Mouse (Mus musculus) myocyte (in vitro differentiated cells): Measurements from ENCODE around the gene Lrpprc. TPM values are rescaled to one million over a fixed set of nuclear protein-coding genes. Genes with fewer than 3 reads are reported as not detected.

ENCODE experiments used
- H3K27me3 ChIP-seq: one replicate; pipeline ENCODE4 v1.6.1; 2011; ENCODE audit not compliant: control insufficient read depth, insufficient read depth, insufficient read length
- H3K36me3 ChIP-seq: one replicate; pipeline ENCODE4 v1.6.1; 2011; ENCODE audit not compliant: control insufficient read depth, insufficient read depth
- H3K4me2 ChIP-seq: one replicate; pipeline ENCODE4 v1.6.1; 2011; ENCODE audit warnings: low read depth, control low read depth
- H3K4me3 ChIP-seq: one replicate; pipeline ENCODE4 v1.5.1; 2011; ENCODE audit warnings: mild to moderate bottlenecking, control low read depth, moderate library complexity
- H3K79me2 ChIP-seq: one replicate; pipeline ENCODE4 v1.6.1; 2011; ENCODE audit not compliant: control insufficient read depth, insufficient read depth
- H3ac ChIP-seq: one replicate; pipeline ENCODE4 v1.6.1; 2011; ENCODE audit not compliant: control insufficient read depth, insufficient read length
- CEBPB ChIP-seq: IDR thresholded peaks from 2 replicates; pipeline ENCODE4 v1.6.1; 2011; ENCODE audit warnings: mild to moderate bottlenecking, moderate library complexity; ENCODE audit not compliant: poor library complexity, insufficient read depth, severe bottlenecking
- E2F4 ChIP-seq: IDR thresholded peaks from one replicate; pipeline ENCODE4 v1.6.1; 2011; ENCODE audit warnings: mild to moderate bottlenecking, control low read depth, moderate library complexity; ENCODE audit not compliant: insufficient read depth
- MAX ChIP-seq: IDR thresholded peaks from one replicate; pipeline ENCODE4 v1.6.1; 2011; ENCODE audit warnings: low read depth, mild to moderate bottlenecking, control low read depth
- MYOD1 ChIP-seq, 3 experiments: IDR thresholded peaks; one replicate each; pipeline ENCODE4 v1.6.1; 2011; ENCODE audit warnings: control low read depth in 2 of 3, low read depth in 2 of 3, mild to moderate bottlenecking in 2 of 3, moderate library complexity in 1 of 3; ENCODE audit not compliant: insufficient read length in 2 of 3, control insufficient read depth in 1 of 3
- MYOG ChIP-seq, 3 experiments: IDR thresholded peaks; one replicate each; pipeline ENCODE4 v1.6.1; 2011; ENCODE audit warnings: control low read depth in 2 of 3, low read depth in 2 of 3, mild to moderate bottlenecking in 2 of 3; ENCODE audit not compliant: insufficient read length in 2 of 3, control insufficient read depth in 1 of 3, insufficient read depth in 1 of 3
- POLR2A ChIP-seq: IDR thresholded peaks from one replicate; pipeline ENCODE4 v1.6.1; 2011; ENCODE audit warnings: low read depth, mild to moderate bottlenecking, control low read depth, moderate library complexity; ENCODE audit not compliant: insufficient read length
- POLR2AphosphoS2 ChIP-seq: IDR thresholded peaks from one replicate; pipeline ENCODE4 v1.6.1; 2011; ENCODE audit warnings: low read depth, control low read depth; ENCODE audit not compliant: insufficient read length
- REST ChIP-seq: IDR thresholded peaks from one replicate; pipeline ENCODE4 v1.6.1; 2011; ENCODE audit warnings: mild to moderate bottlenecking, control low read depth, moderate library complexity; ENCODE audit not compliant: insufficient read depth, insufficient read length
- SRF ChIP-seq: IDR thresholded peaks from one replicate; pipeline ENCODE4 v1.6.1; 2011; ENCODE audit warnings: low read depth; ENCODE audit not compliant: control insufficient read depth, insufficient read length
- TCF12 ChIP-seq: IDR thresholded peaks from one replicate; pipeline ENCODE4 v1.6.1; 2011; ENCODE audit warnings: mild to moderate bottlenecking, control low read depth; ENCODE audit not compliant: poor library complexity, insufficient read depth, severe bottlenecking
- TCF3 ChIP-seq: IDR thresholded peaks from one replicate; pipeline ENCODE4 v1.6.1; 2011; ENCODE audit warnings: low read depth, control low read depth; ENCODE audit not compliant: insufficient read length
- USF1 ChIP-seq: IDR thresholded peaks from one replicate; pipeline ENCODE4 v1.6.1; 2011; ENCODE audit warnings: low read depth, mild to moderate bottlenecking, control low read depth, moderate library complexity
- polyA plus RNA-seq: library from polyadenylated mRNA; unstranded; fragments of >200 nt; fragmentation: generic; extraction: Trizol; gene quantifications from one replicate; pipeline ENCODE4 v1.2.1, GENCODE M21; 2012; ENCODE audit warnings: missing spikeins

The Lrpprc gene
- polyA plus RNA-seq, 1 experiment, result 23.3 TPM

DNA sequence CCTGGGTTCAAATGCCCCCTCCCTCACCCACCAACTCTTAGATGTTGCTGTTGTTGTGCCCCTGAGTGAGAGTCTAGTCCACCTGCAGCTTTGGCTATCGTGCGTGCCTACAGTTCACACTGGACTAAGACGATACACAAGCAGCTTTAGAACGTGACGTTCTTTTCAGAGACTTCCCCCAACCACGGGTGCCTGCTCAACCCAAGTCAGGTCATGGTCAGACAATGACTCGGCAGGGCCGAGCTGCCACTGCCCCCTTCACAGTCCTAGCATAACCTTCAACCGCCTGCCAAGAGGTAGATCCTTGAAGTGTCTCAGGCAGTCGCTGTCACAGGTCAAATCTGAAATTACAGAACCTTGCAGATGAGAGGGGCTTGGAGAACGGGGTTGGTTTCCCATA is 101.8 kb downstream of the Lrpprc start:
- no peak overlapping the region for H3ac ChIP-seq
- no peaks in the 10 kb centered on the region for H3K27me3 ChIP-seq
- H3K4me3 ChIP-seq, result no peak overlapping the region
- no peaks in the 10 kb centered on the region for H3K36me3 ChIP-seq
- no peak for TF ChIP-seq POLR2A
- TF ChIP-seq TCF3, result no peak
- no peak for TF ChIP-seq SRF
- TF ChIP-seq MYOD1 (IDR thresholded peaks at IDR 0.05; ENCODE audit: control insufficient read depth in 1 of 3, insufficient read length in 2 of 3, low read depth in 2 of 3), result no peak
- no peak for TF ChIP-seq USF1
- TF ChIP-seq REST, result no peak
- no peak for TF ChIP-seq TCF12
- TF ChIP-seq CEBPB, result no peak
- no peak for TF ChIP-seq MYOG (IDR thresholded peaks at IDR 0.05; ENCODE audit: control insufficient read depth in 1 of 3, insufficient read depth in 1 of 3, insufficient read length in 2 of 3, low read depth in 2 of 3)
- TF ChIP-seq MAX, result no peak
- no peak for TF ChIP-seq E2F4
- no peak for TF ChIP-seq POLR2AphosphoS2
- no peaks in the 10 kb centered on the region for H3K79me2 ChIP-seq
- H3K4me2 ChIP-seq, result no peak overlapping the region

DNA sequence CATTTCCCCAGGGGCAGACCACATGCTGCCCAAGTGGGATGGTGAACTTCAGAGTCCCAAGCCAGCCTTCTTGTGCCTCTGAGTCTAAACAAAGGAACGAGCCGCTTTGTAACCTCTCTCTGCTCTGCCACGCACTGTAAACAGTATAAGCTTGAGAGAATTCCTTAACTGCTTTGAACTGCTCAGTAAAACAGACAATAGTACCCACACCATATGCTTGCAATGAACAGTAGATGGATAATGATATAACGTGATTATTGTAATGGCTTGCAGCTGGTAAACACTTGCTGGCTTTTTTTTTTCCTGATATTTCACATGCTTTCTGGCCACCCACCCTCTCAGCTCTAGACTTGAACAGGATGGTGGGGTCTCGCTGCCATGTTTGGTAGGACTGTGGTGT is 102.6 kb downstream of the Lrpprc start:
- H3K4me3 ChIP-seq, result no peak overlapping the region
- H3K4me2 ChIP-seq, result no peak overlapping the region
- no peaks in the 10 kb centered on the region for H3K27me3 ChIP-seq
- H3K36me3 ChIP-seq, result no peaks in the 10 kb centered on the region
- H3K79me2 ChIP-seq, result no peaks in the 10 kb centered on the region
- TF ChIP-seq E2F4 (no peak), TCF12 (no peak), MYOD1 (IDR thresholded peaks at IDR 0.05; ENCODE audit: control insufficient read depth in 1 of 3, insufficient read length in 2 of 3, low read depth in 2 of 3) (no peak), MYOG (IDR thresholded peaks at IDR 0.05; ENCODE audit: control insufficient read depth in 1 of 3, insufficient read depth in 1 of 3, insufficient read length in 2 of 3, low read depth in 2 of 3) (no peak), MAX (no peak), CEBPB (no peak), POLR2AphosphoS2 (no peak), REST (no peak), SRF (no peak), POLR2A (no peak), USF1 (no peak), TCF3 (no peak)
- no peak overlapping the region for H3ac ChIP-seq

DNA sequence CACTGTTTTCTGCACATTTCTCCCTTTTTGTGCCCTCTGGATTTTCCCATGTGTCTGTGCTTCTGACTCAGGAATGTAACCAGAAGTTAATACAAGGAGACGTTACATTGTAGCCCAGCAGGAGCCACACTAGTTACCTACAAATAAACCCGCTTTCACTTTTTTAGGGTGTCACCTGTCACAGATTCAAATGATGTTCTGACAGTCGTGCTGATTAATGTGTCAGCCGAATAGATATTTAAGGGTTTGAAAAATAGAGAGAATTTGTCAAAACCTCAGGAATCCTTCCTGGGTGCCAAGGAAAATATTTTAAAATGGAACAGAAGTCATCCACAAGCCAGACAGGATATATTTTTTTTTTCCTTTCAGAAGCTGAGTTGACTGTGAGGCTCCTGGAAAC is 105.3 kb downstream of the Lrpprc start:
- no peak for TF ChIP-seq USF1
- no peak for TF ChIP-seq CEBPB
- no peak for TF ChIP-seq MYOG (IDR thresholded peaks at IDR 0.05; ENCODE audit: control insufficient read depth in 1 of 3, insufficient read depth in 1 of 3, insufficient read length in 2 of 3, low read depth in 2 of 3)
- TF ChIP-seq POLR2AphosphoS2, result no peak
- TF ChIP-seq TCF3, result no peak

DNA sequence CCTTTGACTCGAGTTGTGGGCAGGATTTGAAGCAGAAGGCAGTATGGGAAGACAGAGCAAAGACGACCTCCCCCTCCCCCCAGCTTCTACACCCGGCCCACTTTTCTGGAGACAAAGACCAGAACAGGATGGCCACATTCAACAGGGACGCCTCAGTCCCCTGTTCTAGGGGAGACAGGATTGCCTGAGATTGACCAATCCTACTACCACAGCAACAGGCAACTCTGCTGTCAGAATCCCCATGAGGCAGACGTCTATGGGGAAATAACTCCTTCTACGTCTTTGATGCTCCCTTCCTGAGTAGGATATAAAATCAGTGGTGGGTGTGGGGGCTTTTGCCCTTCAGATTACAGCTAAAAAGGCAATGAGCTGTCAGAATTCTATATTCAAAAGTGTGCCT is 106.3 kb downstream of the Lrpprc start:
- no peak overlapping the region for H3K4me3 ChIP-seq
- TF ChIP-seq MAX (no peak), TCF12 (no peak), USF1 (no peak), REST (no peak), SRF (no peak)
- H3K4me2 ChIP-seq, result no peak overlapping the region
- H3K36me3 ChIP-seq, result no peaks in the 10 kb centered on the region
- H3K27me3 ChIP-seq, result no peaks in the 10 kb centered on the region
- no peak overlapping the region for H3ac ChIP-seq
- H3K79me2 ChIP-seq, result no peaks in the 10 kb centered on the region

More for the DNA sequence above, 105.3 kb downstream of the Lrpprc start:
- H3ac ChIP-seq, result no peak overlapping the region
- no peaks in the 10 kb centered on the region for H3K79me2 ChIP-seq
- H3K4me3 ChIP-seq, result no peak overlapping the region
- H3K27me3 ChIP-seq, result no peaks in the 10 kb centered on the region
- H3K4me2 ChIP-seq, result peak overlapping the region; percentile 41
- no peaks in the 10 kb centered on the region for H3K36me3 ChIP-seq

DNA sequence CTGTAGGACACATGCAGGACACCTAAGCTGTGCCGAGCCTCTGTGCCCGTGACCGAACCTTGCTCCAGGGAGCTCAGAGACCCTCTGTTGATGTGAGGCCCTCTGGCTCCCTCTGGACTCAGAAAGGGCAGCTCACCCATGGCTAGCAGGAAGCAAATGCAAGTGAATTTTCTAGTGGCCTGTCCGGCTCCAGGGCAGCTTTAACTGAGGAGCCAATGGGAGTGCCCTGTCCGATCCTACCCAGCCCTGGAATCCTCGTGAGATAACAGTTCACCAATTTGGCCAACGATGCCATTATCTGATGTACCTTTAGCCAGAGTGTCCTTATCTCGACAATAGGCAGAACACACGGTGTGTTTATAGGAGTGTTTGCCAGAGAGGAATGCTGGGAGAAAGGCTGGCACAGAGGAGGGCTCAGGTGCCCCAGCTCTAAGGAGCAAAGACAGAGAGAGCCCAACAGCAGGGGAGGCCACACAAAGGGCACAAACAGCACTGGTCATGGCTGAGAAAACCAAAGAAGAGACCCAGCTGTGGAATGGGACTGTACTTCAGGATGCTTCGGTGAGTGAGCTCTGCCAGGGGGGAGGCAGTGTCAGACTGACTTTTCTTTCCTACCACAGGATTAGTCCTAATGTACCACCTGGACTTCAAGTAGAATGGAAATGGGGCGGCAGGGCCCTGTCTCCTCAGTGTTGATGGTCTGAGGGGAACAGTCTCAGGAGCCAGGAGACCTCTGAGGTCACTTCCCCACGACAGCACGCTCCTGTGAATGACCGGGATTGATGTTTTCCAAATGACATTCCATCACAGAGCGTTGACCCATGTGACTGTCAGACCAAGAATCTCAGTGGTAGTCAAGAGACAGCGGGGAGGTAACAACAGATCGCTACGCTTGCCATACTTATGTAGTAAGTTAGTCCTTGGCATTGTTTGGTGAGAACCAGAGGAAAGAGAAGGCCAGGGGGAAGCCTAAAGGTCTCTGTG is 107.6 kb downstream of the Lrpprc start, which contains the start of gene Abcg5:
Gene Abcg5 (minus strand): TSS at position 278 of the 984 bp plus-strand sequence.
- H3K4me2 ChIP-seq, result no peak within 1 kb of the TSS
- H3ac ChIP-seq, result no peak within 1 kb of the TSS
- TF ChIP-seq POLR2A (no peak), E2F4 (no peak), SRF (no peak), TCF12 (no peak), MAX (no peak), POLR2AphosphoS2 (no peak), MYOG (IDR thresholded peaks at IDR 0.05; ENCODE audit: control insufficient read depth in 1 of 3, insufficient read depth in 1 of 3, insufficient read length in 2 of 3, low read depth in 2 of 3) (no peak), CEBPB (no peak), REST (no peak), TCF3 (no peak)
- H3K27me3 ChIP-seq, result no peaks in the 10 kb centered on the region
- H3K79me2 ChIP-seq, result no peaks in the 10 kb centered on the region
- no peaks in the 10 kb centered on the region for H3K36me3 ChIP-seq
- H3K4me3 ChIP-seq, result no peak within 1 kb of the TSS
